Mouse (Mus musculus): ENCODE data around the gene Stt3a.

- TF ChIP-seq CTCF (IDR thresholded peaks at IDR 0.05; ENCODE audit: low read depth, low read length): no peak
- no peak for TF ChIP-seq POLR2A (IDR thresholded peaks at IDR 0.05; ENCODE audit: borderline replicate concordance, low read depth, low read length)
Observed at GRCm38 (mm10) chr9:36764378-36764777, 3.1 kb downstream of the Stt3a start.

Measured in bone marrow macrophage, adult 2 months (primary cell).